8 mouse cellular contexts compared by ENCODE assay signal in genomic region chr7:118996137-118996837, GRCm38 (mm10). TPM values are rescaled to one million over a fixed set of nuclear protein-coding genes. Genes with fewer than 3 reads are reported as not detected.
A peak's percentile ranks its signal among the peaks of the same experiment; 100 is the strongest.
DNase-seq lines count a peak whose midpoint lies in the region; ATAC-seq and TF ChIP-seq lines count a peak whose summit lies in the region.

No protein-coding gene starts in this region.

- H3K27me3 ChIP-seq in cerebellum, adult 2 months (ENCODE audit: control insufficient read depth, insufficient read depth, low read length) = no peaks in the 10 kb centered on the region
- no peaks in the 10 kb centered on the region for H3K27me3 ChIP-seq in hindbrain, embryonic 11.5 days (ENCODE audit: control insufficient read depth, insufficient read depth, low read length)

- no peaks in the 10 kb centered on the region for H3K36me3 ChIP-seq in hindbrain, embryonic 11.5 days (ENCODE audit: control insufficient read depth, insufficient read depth, low read length)

- H3K4me1 ChIP-seq in cerebellum, adult 2 months (ENCODE audit: control insufficient read depth, insufficient read depth, low read length) = peaks cover 9% of the 10 kb centered on the region
- peaks cover 18% of the 10 kb centered on the region for H3K4me1 ChIP-seq in hindbrain, embryonic 11.5 days (replicated peaks; ENCODE audit: control insufficient read depth, insufficient read depth, low read length)

- peak; percentile 50 for DNase-seq in MEL-GATA-1-ER (ENCODE audit: extremely low read depth, low read depth)
- peak; percentile 89 to 94 for DNase-seq in cerebellum, adult 2 months
- DNase-seq in forelimb bud, embryonic 11.5 days (ENCODE audit: low read depth, low spot score) = peak; percentile 93
- DNase-seq in hindbrain, embryonic 11.5 days (ENCODE audit: low spot score) = peak; percentile 91
- peak; percentile 81 for DNase-seq in layer of hippocampus, adult 9-11 months
- peak; percentile 86 for DNase-seq in lung, postnatal 10 days
- DNase-seq in ovary, postnatal 36 days (ENCODE audit: low spot score) = peak; percentile 74
- peak; percentile 75 for DNase-seq in thymus, postnatal 14 days

- peak; percentile 100 for TF ChIP-seq CTCF in cerebellum, adult 2 months (IDR thresholded peaks at IDR 0.05; ENCODE audit: borderline replicate concordance, insufficient read depth, low read depth, low read length)

- H3K9ac ChIP-seq in hindbrain, embryonic 11.5 days (ENCODE audit: low read depth, low read length) = no peak overlapping the region

- peak overlapping the region; percentile 66 for H3K4me3 ChIP-seq in cerebellum, adult 2 months (replicated peaks; ENCODE audit: insufficient read depth, low read depth, low read length)
- no peak overlapping the region for H3K4me3 ChIP-seq in hindbrain, embryonic 11.5 days (ENCODE audit: low read depth, low read length)

- peak overlapping the region; percentile 96 for H3K27ac ChIP-seq in cerebellum, adult 2 months (ENCODE audit: insufficient read depth, low read length)
- no peak overlapping the region for H3K27ac ChIP-seq in hindbrain, embryonic 11.5 days (ENCODE audit: low read depth, low read length)

- ATAC-seq in hindbrain, embryonic 11.5 days (ENCODE audit: low FRiP score) = peak; percentile 45

- H3K9me3 ChIP-seq in hindbrain, embryonic 11.5 days (ENCODE audit: control insufficient read depth, low read length) = no peaks in the 10 kb centered on the region

- TF ChIP-seq POLR2A in cerebellum, adult 2 months (IDR thresholded peaks at IDR 0.05; ENCODE audit: borderline replicate concordance, insufficient read depth, low read length) = no peak

- no peak overlapping the region for H3K4me2 ChIP-seq in hindbrain, embryonic 11.5 days (replicated peaks; ENCODE audit: low read depth, low read length)

- 9% methylated on average over 13 of the region's 13 CpGs for WGBS in cerebellum, adult 2 months
- 11% methylated on average over 13 of the region's 13 CpGs for WGBS in hindbrain, embryonic 11.5 days

RNA-seq across cellular contexts. Expression of gene Gprc5b, which starts 1.3 kb away (rescaled TPM):
- polyA plus RNA-seq in cerebellum, adult 2 months (2012; rRNA removed) = 339 and 347 TPM in 2 replicates
- polyA plus RNA-seq in hindbrain, embryonic 11.5 days (2014; fragmentation: Nextera tagmentation; extraction: Ambion mirVana) = 27.2 and 30.3 TPM in 2 replicates

Comparison
In these comparisons a context has a peak if more than half of its experiments do, and no peak if none do; other contexts are left out.
1. RNA of gene Gprc5b, which starts 1.3 kb away (polyA plus RNA-seq): 339 to 347 TPM in cerebellum, adult 2 months; 27.2 to 30.3 TPM in hindbrain, embryonic 11.5 days; every median in the first group is over 10 times any median in the second.
2. Peak in every context shown above with its lines, with median percentiles within 50 percentile points of each other: DNase-seq.